Mouse (Mus musculus) ES-E14 (cell line): ENCODE measurements at regions not wholly inside any gene's neighbourhood (a gene's known extent, or its start where the extent isn't known, plus 50 kb on each side); places are given as distances from the start of the nearest gene placed in this dataset.
"Not testable (repeated sequence)": the region's sequence is repeated elsewhere in the genome, so short reads cannot be mapped to it uniquely, and the experiment has no call there.

ENCODE experiments used
- CHD2 ChIP-seq: IDR thresholded peaks from 2 replicates; pipeline ENCODE4 v1.6.1; 2014; ENCODE audit warnings: mild to moderate bottlenecking, low read depth, low read length, inconsistent platforms
- HCFC1 ChIP-seq: IDR thresholded peaks from 2 replicates; pipeline ENCODE4 v1.6.1; 2012; ENCODE audit warnings: low read length, inconsistent platforms, borderline replicate concordance; ENCODE audit not compliant: insufficient read depth
- MAFK ChIP-seq: IDR thresholded peaks from 2 replicates; pipeline ENCODE4 v1.6.1; 2014; ENCODE audit warnings: mild to moderate bottlenecking, low read depth, low read length, inconsistent platforms; ENCODE audit not compliant: insufficient read depth
- ZC3H11A ChIP-seq: IDR thresholded peaks from 2 replicates; pipeline ENCODE4 v1.6.1; 2012; ENCODE audit warnings: low read depth, mild to moderate bottlenecking, inconsistent platforms, low read length, borderline replicate concordance
- ZNF384 ChIP-seq: IDR thresholded peaks from 2 replicates; pipeline ENCODE4 v1.6.1; 2012; ENCODE audit warnings: low read depth, low read length, inconsistent platforms

DNA sequence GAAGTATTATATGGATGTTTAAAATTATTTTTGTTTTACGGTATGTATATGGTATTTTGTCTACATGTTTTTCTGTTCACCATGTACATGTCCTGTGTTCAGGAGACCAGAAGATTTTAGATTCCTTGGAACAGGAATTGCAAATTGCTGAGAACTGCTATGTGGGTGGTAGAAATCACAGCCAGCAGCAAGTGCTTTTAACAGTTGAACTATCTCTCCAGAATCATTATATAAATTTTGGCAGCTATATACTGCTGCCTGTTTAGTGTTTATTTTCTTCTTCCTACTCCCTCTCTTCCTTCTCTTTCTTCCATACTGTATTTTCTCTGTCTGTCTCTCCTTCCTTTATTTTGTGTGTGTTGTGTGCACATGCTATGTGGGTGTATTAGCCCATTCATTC lies 834.3 kb downstream of the Crisp4 start:
- TF ChIP-seq CHD2, MAFK, HCFC1, ZC3H11A, ZNF384: not testable (repeated sequence)
